Mouse (Mus musculus) liver, embryonic 14.5 days (tissue): ENCODE results near the gene Prim2.
A peak's percentile ranks its signal among the peaks of the same experiment; 100 is the strongest.

Source experiments
- CTCF ChIP-seq: IDR thresholded peaks from 2 replicates; pipeline ENCODE4 v1.5.1; 2016; ENCODE audit warnings: antibody characterized with exemption, low read depth, control low read depth
- EP300 ChIP-seq: IDR thresholded peaks from 2 replicates; pipeline ENCODE4 v1.6.1; 2016; ENCODE audit warnings: antibody characterized with exemption, low read depth

DNA sequence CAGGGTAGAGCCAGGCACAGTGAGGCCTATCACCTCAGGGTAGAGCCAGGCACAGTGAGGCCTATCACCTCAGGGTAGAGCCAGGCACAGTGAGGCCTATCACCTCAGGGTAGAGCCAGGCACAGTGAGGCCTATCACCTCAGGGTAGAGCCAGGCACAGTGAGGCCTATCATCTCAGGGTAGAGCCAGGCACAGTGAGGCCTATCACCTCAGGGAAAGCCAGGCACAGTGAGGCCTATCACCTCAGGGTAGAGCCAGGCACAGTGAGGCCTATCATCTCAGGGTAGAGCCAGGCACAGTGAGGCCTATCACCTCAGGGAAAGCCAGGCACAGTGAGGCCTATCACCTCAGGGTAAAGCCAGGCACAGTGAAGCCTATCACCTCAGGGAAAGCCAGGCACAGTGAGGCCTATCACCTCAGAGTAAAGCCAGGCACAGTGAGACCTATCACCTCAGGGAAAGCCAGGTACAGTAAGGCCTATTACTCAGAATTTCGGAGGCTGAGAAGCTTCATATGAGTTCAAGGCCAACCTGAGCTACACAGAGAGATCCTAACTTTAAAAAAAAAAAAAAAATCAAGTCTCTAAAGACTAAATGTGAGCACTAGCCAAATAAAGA, 38.5 kb downstream of the Prim2 start:
- TF ChIP-seq CTCF, result 0 out of 2 replicates have a peak, but pooled peaks have one; percentile 3
- peak; percentile 89 for TF ChIP-seq EP300
